Mouse (Mus musculus) G1E (cell line): ENCODE results near the gene 1190005I06Rik.

ENCODE experiments used
- CTCF ChIP-seq: IDR thresholded peaks from 2 replicates; pipeline ENCODE4 v1.5.1; 2012; ENCODE audit warnings: low read depth, low read length, inconsistent platforms, mixed read lengths
- GATA1 ChIP-seq: IDR thresholded peaks from 2 replicates; pipeline ENCODE4 v1.6.1; 2012; ENCODE audit warnings: borderline replicate concordance, low read length, inconsistent platforms, mixed read lengths

DNA sequence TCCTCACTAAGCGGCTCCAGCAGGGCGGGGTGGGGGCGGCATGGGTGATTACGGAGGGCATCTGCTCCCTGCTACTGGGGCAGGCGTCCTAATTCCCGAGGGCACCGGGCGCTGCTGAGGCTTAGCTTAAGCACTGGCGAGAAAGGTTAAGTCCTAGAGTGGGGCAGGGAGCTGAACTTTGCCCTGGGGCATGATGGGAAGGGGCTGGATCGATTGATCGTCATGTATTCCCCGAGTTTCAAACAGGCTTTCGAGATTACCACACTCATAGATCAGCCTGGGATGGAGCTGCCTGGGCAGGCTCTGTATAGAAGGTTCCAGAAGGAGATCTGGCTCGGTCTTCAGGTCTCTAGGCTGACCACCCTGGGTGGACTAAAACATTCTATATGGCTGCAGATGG is 25.3 kb downstream of the 1190005I06Rik start:
- TF ChIP-seq GATA1 (no peak), CTCF (no peak)
